ENCODE assay signal across 15 mouse cellular contexts in genomic region chr19:6271206-6271605, GRCm38 (mm10). TPM values are rescaled to one million over a fixed set of nuclear protein-coding genes. Genes with fewer than 3 reads are reported as not detected.
A peak's percentile ranks its signal among the peaks of the same experiment; 100 is the strongest.
DNase-seq lines count a peak whose midpoint lies in the region; ATAC-seq and TF ChIP-seq lines count a peak whose summit lies in the region.
"Had no signal": no experiment of that assay in that cellular context is flagged by ENCODE, and none has a peak within 500 bp of the region (broad histone marks: within the 10 kb centered on the region; RNA-seq: fewer than 3 reads in every experiment).

No protein-coding gene starts in this region.

- 0 out of 2 replicates have a peak overlapping the region, but pooled peaks have one; percentile 16 for H3K9ac ChIP-seq in hindbrain, embryonic 11.5 days (ENCODE audit: low read depth, low read length)
- H3K9ac ChIP-seq in hindbrain, embryonic 12.5 days = no peak overlapping the region
- peak overlapping the region; percentile 21 for H3K9ac ChIP-seq in ES-Bruce4 (ENCODE audit: low read depth, poor library complexity, severe bottlenecking)
- 0 out of 2 replicates have a peak overlapping the region, but pooled peaks have one; percentile 44 for H3K9ac ChIP-seq in embryonic facial prominence, embryonic 13.5 days
- no peak overlapping the region for H3K9ac ChIP-seq in midbrain, embryonic 16.5 days (ENCODE audit: low read depth, low read length)
- H3K9ac ChIP-seq: embryonic facial prominence, embryonic 15.5 days; stomach, embryonic 15.5 days had no signal

- no peak overlapping the region for H3K27ac ChIP-seq in hindbrain, embryonic 11.5 days (ENCODE audit: low read depth, low read length)
- no peak overlapping the region for H3K27ac ChIP-seq in hindbrain, embryonic 12.5 days
- H3K27ac ChIP-seq in ES-Bruce4 (ENCODE audit: insufficient read depth, low read length) = peak overlapping the region; percentile 94
- no peak overlapping the region for H3K27ac ChIP-seq in embryonic facial prominence, embryonic 13.5 days
- H3K27ac ChIP-seq in midbrain, embryonic 16.5 days (ENCODE audit: low read length) = no peak overlapping the region
- H3K27ac ChIP-seq: embryonic facial prominence, embryonic 15.5 days; layer of hippocampus, adult 2 months; stomach, embryonic 15.5 days had no signal

- no peaks in the 10 kb centered on the region for H3K9me3 ChIP-seq in hindbrain, embryonic 11.5 days (ENCODE audit: control insufficient read depth, low read length)
- no peaks in the 10 kb centered on the region for H3K9me3 ChIP-seq in hindbrain, embryonic 12.5 days (replicated peaks)
- H3K9me3 ChIP-seq in ES-Bruce4 (replicated peaks; ENCODE audit: control insufficient read depth, insufficient read depth, low read length, poor library complexity, severe bottlenecking) = no peaks in the 10 kb centered on the region
- no peaks in the 10 kb centered on the region for H3K9me3 ChIP-seq in embryonic facial prominence, embryonic 13.5 days
- H3K9me3 ChIP-seq in midbrain, embryonic 16.5 days (replicated peaks; ENCODE audit: control insufficient read depth, low read length, poor library complexity, severe bottlenecking) = no peaks in the 10 kb centered on the region
- H3K9me3 ChIP-seq: embryonic facial prominence, embryonic 15.5 days; stomach, embryonic 15.5 days had no signal

- ATAC-seq in hindbrain, embryonic 11.5 days (ENCODE audit: low FRiP score) = no peak
- no peak for ATAC-seq in hindbrain, embryonic 12.5 days (ENCODE audit: low FRiP score)
- no peak for ATAC-seq in embryonic facial prominence, embryonic 13.5 days (ENCODE audit: insufficient number of reproducible peaks, insufficient read depth, low FRiP score, low TSS enrichment, low read depth)
- ATAC-seq in midbrain, embryonic 16.5 days = no peak
- ATAC-seq: CD4-positive, CD25-positive, alpha-beta regulatory T cell, adult 4 months had no signal

- no peaks in the 10 kb centered on the region for H3K27me3 ChIP-seq in hindbrain, embryonic 11.5 days (ENCODE audit: control insufficient read depth, insufficient read depth, low read length)
- H3K27me3 ChIP-seq in hindbrain, embryonic 12.5 days = 0 out of 2 replicates have a peak, but pooled peaks cover 4% of the 10 kb centered on the region
- no peaks in the 10 kb centered on the region for H3K27me3 ChIP-seq in ES-Bruce4 (ENCODE audit: control insufficient read depth, insufficient read depth, low read length, poor library complexity, severe bottlenecking)
- H3K27me3 ChIP-seq in embryonic facial prominence, embryonic 13.5 days = no peaks in the 10 kb centered on the region; the same call in 1 of the 2 replicates
- H3K27me3 ChIP-seq in midbrain, embryonic 16.5 days (ENCODE audit: control insufficient read depth, insufficient read depth, low read depth, low read length) = no peaks in the 10 kb centered on the region
- H3K27me3 ChIP-seq: embryonic facial prominence, embryonic 15.5 days; stomach, embryonic 15.5 days had no signal

- no peaks in the 10 kb centered on the region for H3K36me3 ChIP-seq in hindbrain, embryonic 11.5 days (ENCODE audit: control insufficient read depth, insufficient read depth, low read length)
- H3K36me3 ChIP-seq in hindbrain, embryonic 12.5 days = no peaks in the 10 kb centered on the region
- H3K36me3 ChIP-seq in ES-Bruce4 (ENCODE audit: control insufficient read depth, insufficient read depth, low read length, poor library complexity, severe bottlenecking) = no peaks in the 10 kb centered on the region
- H3K36me3 ChIP-seq in embryonic facial prominence, embryonic 13.5 days = no peaks in the 10 kb centered on the region
- H3K36me3 ChIP-seq in midbrain, embryonic 16.5 days (ENCODE audit: control insufficient read depth, insufficient read depth, low read length) = no peaks in the 10 kb centered on the region
- H3K36me3 ChIP-seq: embryonic facial prominence, embryonic 15.5 days; stomach, embryonic 15.5 days had no signal

- 32% methylated on average over 8 of the region's 8 CpGs for WGBS in hindbrain, embryonic 11.5 days
- WGBS in hindbrain, embryonic 12.5 days = 38% methylated on average over 8 of the region's 8 CpGs
- WGBS in embryonic facial prominence, embryonic 13.5 days = 36% methylated on average over 8 of the region's 8 CpGs
- 32% methylated on average over 8 of the region's 8 CpGs for WGBS in midbrain, embryonic 16.5 days

- TF ChIP-seq POLR2A in ES-Bruce4 (IDR thresholded peaks at IDR 0.05; ENCODE audit: insufficient read depth, low read length) = no peak

- no peak for TF ChIP-seq EP300 in ES-Bruce4 (IDR thresholded peaks at IDR 0.05; ENCODE audit: insufficient read depth, low read depth, low read length)

- no peaks in the 10 kb centered on the region for H3K4me1 ChIP-seq in hindbrain, embryonic 11.5 days (replicated peaks; ENCODE audit: control insufficient read depth, insufficient read depth, low read length)
- H3K4me1 ChIP-seq in hindbrain, embryonic 12.5 days = peaks cover 10% of the 10 kb centered on the region
- H3K4me1 ChIP-seq in ES-Bruce4 (ENCODE audit: control insufficient read depth, insufficient read depth, low read length) = peaks cover 14% of the 10 kb centered on the region
- peaks cover 10% of the 10 kb centered on the region for H3K4me1 ChIP-seq in embryonic facial prominence, embryonic 13.5 days
- H3K4me1 ChIP-seq in midbrain, embryonic 16.5 days (ENCODE audit: control insufficient read depth, insufficient read depth, low read length) = peaks cover 6% of the 10 kb centered on the region

- TF ChIP-seq CTCF in ES-Bruce4 (IDR thresholded peaks at IDR 0.05; ENCODE audit: low read depth, low read length) = no peak

- H3K4me2 ChIP-seq in hindbrain, embryonic 11.5 days (replicated peaks; ENCODE audit: low read depth, low read length) = no peak overlapping the region
- H3K4me2 ChIP-seq in hindbrain, embryonic 12.5 days (replicated peaks) = no peak overlapping the region
- no peak overlapping the region for H3K4me2 ChIP-seq in embryonic facial prominence, embryonic 13.5 days
- H3K4me2 ChIP-seq in midbrain, embryonic 16.5 days (ENCODE audit: low read length) = no peak overlapping the region
- H3K4me2 ChIP-seq: embryonic facial prominence, embryonic 15.5 days; stomach, embryonic 15.5 days had no signal

- DNase-seq in hindbrain, embryonic 11.5 days (ENCODE audit: low spot score) = no peak
- peak; percentile 57 for DNase-seq in kidney, postnatal 14 days
- no peak for DNase-seq in natural killer cell, adult 2 months (ENCODE audit: low spot score in 2 of 2)
- DNase-seq: cerebellum, postnatal 10 days; heart, postnatal 36 days; thymus, postnatal 4 days had no signal

- no peak overlapping the region for H3K4me3 ChIP-seq in hindbrain, embryonic 11.5 days (ENCODE audit: low read depth, low read length)
- no peak overlapping the region for H3K4me3 ChIP-seq in hindbrain, embryonic 12.5 days
- no peak overlapping the region for H3K4me3 ChIP-seq in ES-Bruce4 (ENCODE audit: low read depth, low read length)
- H3K4me3 ChIP-seq in embryonic facial prominence, embryonic 13.5 days = no peak overlapping the region
- no peak overlapping the region for H3K4me3 ChIP-seq in midbrain, embryonic 16.5 days (ENCODE audit: low read depth, low read length)
- H3K4me3 ChIP-seq: embryonic facial prominence, embryonic 15.5 days; layer of hippocampus, adult 2 months; stomach, embryonic 15.5 days had no signal

RNA-seq across cellular contexts. Expression of gene Ehd1, which starts 5.3 kb away (rescaled TPM):
- 62.6 and 67.4 TPM in 2 replicates for polyA plus RNA-seq in hindbrain, embryonic 11.5 days (2014; fragmentation: Nextera tagmentation; extraction: Ambion mirVana)
- polyA plus RNA-seq in hindbrain, embryonic 12.5 days (2016; fragmentation: Nextera tagmentation; extraction: Ambion mirVana) = 90.8 and 92.7 TPM in 2 replicates
- polyA plus RNA-seq in ES-Bruce4 (2011; ENCODE audit: insufficient read depth, insufficient read length, low read depth, missing spikeins) = 81.0 and 81.6 TPM in 2 replicates
- 64.7 and 68.9 TPM in 2 replicates for polyA plus RNA-seq in embryonic facial prominence, embryonic 13.5 days (2015; fragmentation: Nextera tagmentation; extraction: Ambion mirVana)
- 99.6 and 103 TPM in 2 replicates for polyA plus RNA-seq in midbrain, embryonic 16.5 days (2015; fragmentation: Nextera tagmentation; extraction: Ambion mirVana)

RNA-seq across cellular contexts. Expression of gene Atg2a, which starts 29.7 kb away (rescaled TPM):
- polyA plus RNA-seq in hindbrain, embryonic 11.5 days (2014; fragmentation: Nextera tagmentation; extraction: Ambion mirVana) = 7.0 and 8.1 TPM in 2 replicates
- 14.7 and 15.4 TPM in 2 replicates for polyA plus RNA-seq in hindbrain, embryonic 12.5 days (2016; fragmentation: Nextera tagmentation; extraction: Ambion mirVana)
- 10.9 and 11.1 TPM in 2 replicates for polyA plus RNA-seq in ES-Bruce4 (2011; ENCODE audit: insufficient read depth, insufficient read length, low read depth, missing spikeins)
- polyA plus RNA-seq in embryonic facial prominence, embryonic 13.5 days (2015; fragmentation: Nextera tagmentation; extraction: Ambion mirVana) = 10.3 and 10.5 TPM in 2 replicates
- polyA plus RNA-seq in midbrain, embryonic 16.5 days (2015; fragmentation: Nextera tagmentation; extraction: Ambion mirVana) = 12.9 and 15.5 TPM in 2 replicates

RNA-seq across cellular contexts. Expression of gene Cdc42bpg, which starts 35.0 kb away (rescaled TPM):
- 0.50 and 0.82 TPM in 2 replicates for polyA plus RNA-seq in hindbrain, embryonic 11.5 days (2014; fragmentation: Nextera tagmentation; extraction: Ambion mirVana)
- polyA plus RNA-seq in hindbrain, embryonic 12.5 days (2016; fragmentation: Nextera tagmentation; extraction: Ambion mirVana) = 0.48 and 0.61 TPM in 2 replicates
- 57.7 and 60.5 TPM in 2 replicates for polyA plus RNA-seq in ES-Bruce4 (2011; ENCODE audit: insufficient read depth, insufficient read length, low read depth, missing spikeins)
- 0.91 and 0.92 TPM in 2 replicates for polyA plus RNA-seq in embryonic facial prominence, embryonic 13.5 days (2015; fragmentation: Nextera tagmentation; extraction: Ambion mirVana)
- polyA plus RNA-seq in midbrain, embryonic 16.5 days (2015; fragmentation: Nextera tagmentation; extraction: Ambion mirVana) = 0.34 and 0.35 TPM in 2 replicates

RNA-seq across cellular contexts. Expression of gene Ppp2r5b, which starts 35.5 kb away (rescaled TPM):
- polyA plus RNA-seq in hindbrain, embryonic 11.5 days (2014; fragmentation: Nextera tagmentation; extraction: Ambion mirVana) = 42.1 and 46.8 TPM in 2 replicates
- polyA plus RNA-seq in hindbrain, embryonic 12.5 days (2016; fragmentation: Nextera tagmentation; extraction: Ambion mirVana) = 66.3 and 72.2 TPM in 2 replicates
- polyA plus RNA-seq in ES-Bruce4 (2011; ENCODE audit: insufficient read depth, insufficient read length, low read depth, missing spikeins) = 12.2 and 17.1 TPM in 2 replicates
- 26.6 and 27.9 TPM in 2 replicates for polyA plus RNA-seq in embryonic facial prominence, embryonic 13.5 days (2015; fragmentation: Nextera tagmentation; extraction: Ambion mirVana)
- 149 and 165 TPM in 2 replicates for polyA plus RNA-seq in midbrain, embryonic 16.5 days (2015; fragmentation: Nextera tagmentation; extraction: Ambion mirVana)

RNA-seq across cellular contexts. Expression of gene Gpha2, which starts 45.0 kb away (rescaled TPM):
- 0.71 and 0.98 TPM in 2 replicates for polyA plus RNA-seq in hindbrain, embryonic 11.5 days (2014; fragmentation: Nextera tagmentation; extraction: Ambion mirVana)
- polyA plus RNA-seq in hindbrain, embryonic 12.5 days (2016; fragmentation: Nextera tagmentation; extraction: Ambion mirVana) = 1.4 and 1.5 TPM in 2 replicates
- 1.0 TPM in 1 of 2 replicates, not detected in the other for polyA plus RNA-seq in ES-Bruce4 (2011; ENCODE audit: insufficient read depth, insufficient read length, low read depth, missing spikeins)
- 3.3 and 3.8 TPM in 2 replicates for polyA plus RNA-seq in embryonic facial prominence, embryonic 13.5 days (2015; fragmentation: Nextera tagmentation; extraction: Ambion mirVana)
- polyA plus RNA-seq in midbrain, embryonic 16.5 days (2015; fragmentation: Nextera tagmentation; extraction: Ambion mirVana) = not detected in 2 replicates
- polyA plus RNA-seq: CD4-positive, CD25-positive, alpha-beta regulatory T cell, adult 4 months; liver, embryonic 16.5 days had no signal

Comparison
In these comparisons a context has a peak if more than half of its experiments do, and no peak if none do; other contexts are left out.
1. H3K9ac ChIP-seq: peak in hindbrain, embryonic 11.5 days (single experiment), ES-Bruce4 (single experiment) and embryonic facial prominence, embryonic 13.5 days (single experiment); none in hindbrain, embryonic 12.5 days (single experiment) and midbrain, embryonic 16.5 days (single experiment).
2. RNA of gene Cdc42bpg, which starts 35.0 kb away (polyA plus RNA-seq): 57.7 to 60.5 TPM in ES-Bruce4; 0.91 to 0.92 TPM in embryonic facial prominence, embryonic 13.5 days, 0.50 to 0.82 TPM in hindbrain, embryonic 11.5 days, 0.48 to 0.61 TPM in hindbrain, embryonic 12.5 days and 0.34 to 0.35 TPM in midbrain, embryonic 16.5 days; every median in the first group is over 10 times any median in the second.